Comparison of ENCODE assay signal across 21 mouse cellular contexts in genomic region chr1:88539256-88539655, GRCm38 (mm10). TPM values are rescaled to one million over a fixed set of nuclear protein-coding genes. Genes with fewer than 3 reads are reported as not detected.
DNase-seq lines count a peak whose midpoint lies in the region; ATAC-seq lines count a peak whose summit lies in the region.
"Had no signal": no experiment of that assay in that cellular context is flagged by ENCODE, and none has a peak within 500 bp of the region (broad histone marks: within the 10 kb centered on the region; RNA-seq: fewer than 3 reads in every experiment).

No protein-coding gene starts in this region.

- WGBS in hindbrain, embryonic 15.5 days: 72% methylated on average over 7 of the region's 7 CpGs
- 59% methylated on average over 7 of the region's 7 CpGs for WGBS in hindbrain, embryonic 16.5 days
- WGBS in forebrain, embryonic 15.5 days: 81% methylated on average over 7 of the region's 7 CpGs

- no peak overlapping the region for H3K4me2 ChIP-seq in hindbrain, embryonic 15.5 days
- no peak overlapping the region for H3K4me2 ChIP-seq in hindbrain, embryonic 16.5 days (ENCODE audit: low read length)
- H3K4me2 ChIP-seq in forebrain, embryonic 15.5 days (replicated peaks): no peak overlapping the region
- H3K4me2 ChIP-seq: embryonic facial prominence, embryonic 15.5 days; heart, embryonic 12.5 days; limb, embryonic 15.5 days; lung, embryonic 14.5 days; neural tube, embryonic 15.5 days had no signal

- H3K9me3 ChIP-seq in hindbrain, embryonic 15.5 days: no peaks in the 10 kb centered on the region
- H3K9me3 ChIP-seq in hindbrain, embryonic 16.5 days (ENCODE audit: control insufficient read depth, low read length): no peaks in the 10 kb centered on the region
- H3K9me3 ChIP-seq in forebrain, embryonic 15.5 days: no peaks in the 10 kb centered on the region
- H3K9me3 ChIP-seq: embryonic facial prominence, embryonic 15.5 days; heart, embryonic 12.5 days; limb, embryonic 15.5 days; neural tube, embryonic 15.5 days had no signal

- no peak overlapping the region for H3K4me3 ChIP-seq in hindbrain, embryonic 15.5 days
- H3K4me3 ChIP-seq in hindbrain, embryonic 16.5 days (ENCODE audit: low read length): no peak overlapping the region
- no peak overlapping the region for H3K4me3 ChIP-seq in forebrain, embryonic 15.5 days
- H3K4me3 ChIP-seq: embryonic facial prominence, embryonic 15.5 days; heart, embryonic 12.5 days; limb, embryonic 15.5 days; neural tube, embryonic 15.5 days had no signal

- no peaks in the 10 kb centered on the region for H3K36me3 ChIP-seq in hindbrain, embryonic 15.5 days
- no peaks in the 10 kb centered on the region for H3K36me3 ChIP-seq in hindbrain, embryonic 16.5 days (ENCODE audit: control insufficient read depth, insufficient read depth, low read length)
- H3K36me3 ChIP-seq in forebrain, embryonic 15.5 days: no peaks in the 10 kb centered on the region
- H3K36me3 ChIP-seq: embryonic facial prominence, embryonic 15.5 days; heart, embryonic 12.5 days; limb, embryonic 15.5 days; neural tube, embryonic 15.5 days had no signal

- H3K27ac ChIP-seq in hindbrain, embryonic 15.5 days (replicated peaks): peak overlapping the region; percentile 62
- no peak overlapping the region for H3K27ac ChIP-seq in hindbrain, embryonic 16.5 days (ENCODE audit: low read depth, low read length)
- H3K27ac ChIP-seq in forebrain, embryonic 15.5 days (replicated peaks): peak overlapping the region; percentile 58
- H3K27ac ChIP-seq: embryonic facial prominence, embryonic 15.5 days; limb, embryonic 15.5 days; liver, embryonic 14.5 days had no signal

- peak; percentile 56 to 62 for DNase-seq in cerebellum, postnatal 10 days
- DNase-seq in cerebellum, adult 18-20 months: no peak
- peak; percentile 44 for DNase-seq in 3T3-L1 (ENCODE audit: low read depth, low spot score)
- DNase-seq in kidney, adult 11 months: no peak
- DNase-seq: adrenal gland, postnatal 25 days; cerebellum, adult 11-12 months; gastrocnemius, postnatal 25 days; kidney, adult 18-20 months; kidney, postnatal 4 days; thymus, postnatal 25 days had no signal

- H3K4me1 ChIP-seq in hindbrain, embryonic 15.5 days (replicated peaks): peaks cover 4% of the 10 kb centered on the region; the same call in 1 of the 2 replicates
- H3K4me1 ChIP-seq in hindbrain, embryonic 16.5 days (ENCODE audit: control insufficient read depth, insufficient read depth, low read depth, low read length): no peaks in the 10 kb centered on the region
- H3K4me1 ChIP-seq in forebrain, embryonic 15.5 days: peaks cover 19% of the 10 kb centered on the region
- H3K4me1 ChIP-seq: embryonic facial prominence, embryonic 15.5 days; heart, embryonic 12.5 days; neural tube, embryonic 15.5 days had no signal

- no peak overlapping the region for H3K9ac ChIP-seq in hindbrain, embryonic 15.5 days
- H3K9ac ChIP-seq in hindbrain, embryonic 16.5 days (ENCODE audit: low read depth, low read length): no peak overlapping the region
- H3K9ac ChIP-seq in forebrain, embryonic 15.5 days (replicated peaks): no peak overlapping the region
- H3K9ac ChIP-seq: embryonic facial prominence, embryonic 15.5 days; heart, embryonic 12.5 days; limb, embryonic 15.5 days; liver, embryonic 14.5 days; lung, embryonic 14.5 days; neural tube, embryonic 15.5 days had no signal

- ATAC-seq in hindbrain, embryonic 15.5 days (ENCODE audit: low FRiP score, low read depth): no peak
- no peak; the same call in 1 of the 2 replicates for ATAC-seq in hindbrain, embryonic 16.5 days
- peak; percentile 4; the same call in 1 of the 2 replicates for ATAC-seq in forebrain, embryonic 15.5 days (replicated peaks)

- no peaks in the 10 kb centered on the region for H3K27me3 ChIP-seq in hindbrain, embryonic 15.5 days
- no peaks in the 10 kb centered on the region for H3K27me3 ChIP-seq in hindbrain, embryonic 16.5 days (replicated peaks; ENCODE audit: control insufficient read depth, insufficient read depth, low read length)
- H3K27me3 ChIP-seq in forebrain, embryonic 15.5 days: no peaks in the 10 kb centered on the region
- H3K27me3 ChIP-seq: embryonic facial prominence, embryonic 15.5 days; heart, embryonic 12.5 days; limb, embryonic 15.5 days; neural tube, embryonic 15.5 days had no signal

RNA-seq across cellular contexts. Expression of gene Glrp1, which starts 29.4 kb away (rescaled TPM):
- polyA plus RNA-seq in hindbrain, embryonic 15.5 days (2015; fragmentation: Nextera tagmentation; extraction: Ambion mirVana): not detected in 2 replicates
- polyA plus RNA-seq in hindbrain, embryonic 16.5 days (2015; fragmentation: Nextera tagmentation; extraction: Ambion mirVana): not detected in 2 replicates
- polyA plus RNA-seq in forebrain, embryonic 15.5 days (2015; fragmentation: Nextera tagmentation; extraction: Ambion mirVana): not detected in 2 replicates
- polyA plus RNA-seq: kidney, embryonic 16.5 days; limb, embryonic 15.5 days; neural tube, embryonic 15.5 days; stomach, embryonic 14.5 days had no signal

Comparison
In these comparisons a context has a peak if more than half of its experiments do, and no peak if none do; other contexts are left out.
1. DNase-seq: peak in cerebellum, postnatal 10 days (2 of 2) and 3T3-L1 (single experiment); none in cerebellum, adult 18-20 months (0 of 2) and kidney, adult 11 months (single experiment).